Mouse (Mus musculus): ENCODE results near the gene Atp8a1. TPM values are rescaled to one million over a fixed set of nuclear protein-coding genes. Genes with fewer than 3 reads are reported as not detected.

The Atp8a1 gene
- polyA plus RNA-seq, 1 experiment from 2014 or later: 45.2 TPM

DNA sequence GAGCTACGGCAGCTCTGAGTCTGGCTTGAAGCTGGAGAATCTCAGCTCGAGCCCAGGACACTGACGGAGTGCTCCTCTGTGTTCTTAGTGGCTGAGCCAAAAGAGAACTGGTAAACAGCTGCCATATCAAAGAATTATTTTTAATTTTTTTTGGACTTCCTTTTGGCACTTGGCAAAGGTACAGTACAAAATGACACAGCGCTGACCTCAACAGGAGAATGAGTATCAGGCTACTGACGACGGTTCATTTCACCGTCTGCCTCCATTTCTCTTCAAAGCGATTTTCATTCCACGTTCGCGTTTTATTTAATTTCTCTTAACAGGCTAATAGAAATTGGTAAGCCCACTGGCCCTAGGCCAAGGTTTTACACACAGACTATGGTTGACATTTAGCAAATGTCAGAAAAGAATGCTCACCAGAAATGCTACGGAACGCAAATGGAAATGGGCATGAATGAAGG is 177.8 kb downstream of the Atp8a1 start:
- no peaks in the 10 kb centered on the region for H3K4me1 ChIP-seq (replicated peaks)
- no peak for ATAC-seq (ENCODE audit: low read depth)
- WGBS (ENCODE audit: insufficient replicate concordance): 86% methylated on average over 13 of the region's 13 CpGs
- H3K4me3 ChIP-seq (replicated peaks): no peak overlapping the region
- H3K27me3 ChIP-seq: no peaks in the 10 kb centered on the region
- H3K36me3 ChIP-seq: peaks cover 80% of the 10 kb centered on the region
- H3K27ac ChIP-seq: no peak overlapping the region
- H3K4me2 ChIP-seq: no peak overlapping the region
- H3K9me3 ChIP-seq (replicated peaks): no peaks in the 10 kb centered on the region
- no peak overlapping the region for H3K9ac ChIP-seq
- no peak for DNase-seq

DNA sequence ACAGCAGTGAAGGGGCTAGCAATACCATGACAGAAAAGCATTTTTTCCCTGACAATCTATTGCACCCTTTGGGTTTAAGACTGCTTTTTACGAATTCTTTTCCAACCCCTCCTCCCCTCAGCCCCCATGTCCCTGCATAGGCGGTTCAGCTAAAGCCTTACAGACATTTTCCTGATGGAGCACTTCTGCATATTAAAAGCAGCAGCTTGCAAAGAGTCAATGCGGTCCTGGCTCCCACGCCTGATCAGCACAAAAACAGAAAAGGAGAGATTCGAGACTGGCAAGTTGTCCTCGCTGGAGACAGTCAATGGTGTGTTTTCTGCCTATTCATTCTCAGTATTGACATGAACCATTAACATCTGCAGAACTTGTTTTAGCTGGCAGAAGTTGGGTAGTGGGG is 184.5 kb downstream of the Atp8a1 start:
- 76% methylated on average over 6 of the region's 6 CpGs for WGBS (ENCODE audit: insufficient replicate concordance)
- H3K27ac ChIP-seq: no peak overlapping the region
- no peaks in the 10 kb centered on the region for H3K27me3 ChIP-seq
- no peak for DNase-seq
- H3K4me1 ChIP-seq (replicated peaks): no peaks in the 10 kb centered on the region
- H3K4me2 ChIP-seq: no peak overlapping the region
- H3K4me3 ChIP-seq (replicated peaks): no peak overlapping the region
- H3K9ac ChIP-seq: no peak overlapping the region
- H3K9me3 ChIP-seq (replicated peaks): no peaks in the 10 kb centered on the region
- H3K36me3 ChIP-seq: peaks cover 74% of the 10 kb centered on the region
- no peak for ATAC-seq (ENCODE audit: low read depth)

DNA sequence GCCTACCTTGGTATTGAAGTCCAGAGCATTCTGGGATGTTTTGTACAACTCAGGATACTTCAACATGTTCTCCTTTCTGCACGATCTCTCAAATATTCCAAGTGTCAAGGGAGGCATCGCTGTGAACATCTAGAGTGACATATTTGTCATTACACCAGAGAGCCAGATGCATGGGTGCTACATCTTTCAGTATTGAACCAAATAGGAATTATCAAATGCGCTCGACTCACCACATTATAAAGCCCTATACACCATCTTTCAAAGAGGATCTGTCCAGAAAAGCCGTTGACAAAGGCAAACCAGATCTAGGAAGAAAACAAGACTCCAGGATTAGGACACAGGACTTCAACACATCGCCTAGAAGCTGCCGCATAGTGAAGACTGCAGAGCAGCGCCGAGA is 187.4 kb downstream of the Atp8a1 start:
- no peak for DNase-seq
- ATAC-seq (ENCODE audit: low read depth): no peak
- WGBS (ENCODE audit: insufficient replicate concordance): 93% methylated on average over 9 of the region's 9 CpGs
- no peak overlapping the region for H3K27ac ChIP-seq
- no peaks in the 10 kb centered on the region for H3K4me1 ChIP-seq (replicated peaks)
- H3K4me3 ChIP-seq (replicated peaks): no peak overlapping the region
- no peaks in the 10 kb centered on the region for H3K27me3 ChIP-seq
- H3K9ac ChIP-seq: no peak overlapping the region
- peaks cover 70% of the 10 kb centered on the region for H3K36me3 ChIP-seq
- H3K9me3 ChIP-seq (replicated peaks): no peaks in the 10 kb centered on the region
- H3K4me2 ChIP-seq: no peak overlapping the region

DNA sequence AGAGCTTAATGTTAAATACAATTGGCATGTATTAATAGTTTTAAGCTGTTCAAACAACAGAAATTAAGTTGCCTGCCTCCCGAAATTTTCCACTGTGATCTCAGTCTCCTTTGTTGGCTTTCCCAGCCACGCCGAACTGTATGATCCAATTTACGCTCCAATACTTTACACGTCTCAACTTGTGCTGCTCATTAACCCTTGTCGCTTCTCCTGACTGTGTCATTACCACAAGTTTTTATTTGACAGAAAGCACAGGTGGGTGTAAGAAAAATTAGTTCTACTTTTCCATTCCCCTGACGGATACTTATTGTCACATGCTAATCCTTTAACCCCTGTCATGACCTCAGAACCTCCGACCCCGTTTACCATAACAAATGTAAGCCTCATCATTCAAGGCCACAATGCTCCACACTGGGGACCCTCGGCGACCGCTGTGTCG is 190.4 kb downstream of the Atp8a1 start:
- no peak overlapping the region for H3K9ac ChIP-seq
- DNase-seq: no peak
- no peaks in the 10 kb centered on the region for H3K27me3 ChIP-seq
- 87% methylated on average over 13 of the region's 13 CpGs for WGBS (ENCODE audit: insufficient replicate concordance)
- no peaks in the 10 kb centered on the region for H3K4me1 ChIP-seq (replicated peaks)
- no peak overlapping the region for H3K4me2 ChIP-seq
- ATAC-seq (ENCODE audit: low read depth): no peak
- H3K27ac ChIP-seq: no peak overlapping the region
- peaks cover 73% of the 10 kb centered on the region for H3K36me3 ChIP-seq
- H3K9me3 ChIP-seq (replicated peaks): no peaks in the 10 kb centered on the region
- H3K4me3 ChIP-seq (replicated peaks): no peak overlapping the region

DNA sequence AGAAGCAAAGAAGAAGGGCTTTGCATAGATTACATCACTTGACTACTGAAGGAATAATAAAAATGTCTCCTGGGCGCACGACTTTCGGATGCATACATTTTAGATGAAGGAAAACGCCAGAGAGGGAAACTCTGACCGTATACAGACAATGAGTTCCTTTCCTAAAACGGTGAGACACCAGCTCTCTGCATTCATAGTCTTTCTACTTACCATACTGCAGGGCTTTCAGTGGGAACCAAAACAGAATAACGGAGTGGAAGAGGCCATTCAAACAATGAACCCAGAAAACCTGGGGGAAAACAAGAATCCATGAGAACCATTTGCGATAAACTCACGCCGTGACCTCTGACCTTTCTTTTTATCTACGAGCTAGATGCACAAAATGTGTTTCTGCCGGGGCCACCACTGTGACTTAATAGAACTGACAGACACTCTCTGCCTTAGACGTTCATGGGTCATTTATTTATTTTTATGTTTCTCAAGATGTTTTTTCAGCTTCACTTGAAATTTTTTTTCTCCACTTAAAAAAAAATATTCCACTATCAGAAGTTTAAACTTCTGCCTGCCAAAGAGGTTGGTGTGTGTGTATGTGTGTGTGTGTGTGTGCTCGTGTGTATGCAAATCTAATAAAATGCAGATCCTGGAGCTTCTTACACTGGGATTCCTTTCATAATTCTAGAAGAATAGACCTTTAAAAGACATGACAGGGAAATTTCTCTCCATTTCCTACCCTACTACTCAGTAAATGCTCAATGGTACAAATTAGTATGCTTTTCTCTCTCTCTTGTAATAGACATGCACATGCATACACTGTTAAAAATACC is 191.3 kb downstream of the Atp8a1 start:
- Histone ChIP-seq H3K36me3 (peaks cover 75% of the 10 kb centered on the region), H3K9me3 (replicated peaks) (no peaks in the 10 kb centered on the region), H3K4me2 (no peak overlapping the region), H3K4me1 (replicated peaks) (no peaks in the 10 kb centered on the region), H3K27ac (no peak overlapping the region), H3K4me3 (replicated peaks) (no peak overlapping the region), H3K9ac (no peak overlapping the region), H3K27me3 (no peaks in the 10 kb centered on the region)
- no peak for DNase-seq
- 86% methylated on average over 14 of the region's 14 CpGs for WGBS (ENCODE audit: insufficient replicate concordance)
- ATAC-seq (ENCODE audit: low read depth): no peak

DNA sequence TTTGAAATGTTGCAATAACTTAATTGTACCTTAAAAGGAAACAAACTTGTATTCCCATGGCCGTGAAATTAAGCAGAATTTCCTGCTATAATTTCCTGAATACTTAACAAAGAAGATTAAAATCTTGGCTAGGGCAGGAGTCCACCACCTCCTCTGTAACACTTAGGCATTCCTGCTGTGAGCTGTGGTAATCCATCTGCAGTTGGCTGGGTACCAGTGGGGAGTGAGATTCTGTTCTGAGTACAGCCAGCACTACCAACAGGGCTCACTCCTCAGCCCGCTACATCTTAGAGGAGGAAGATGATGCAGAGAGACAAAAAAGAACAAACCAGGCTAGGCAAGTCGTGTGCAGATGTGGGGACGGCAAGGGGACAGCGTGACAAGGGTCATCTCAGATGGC is 192.7 kb downstream of the Atp8a1 start:
- DNase-seq: no peak
- no peaks in the 10 kb centered on the region for H3K4me1 ChIP-seq (replicated peaks)
- no peak overlapping the region for H3K4me2 ChIP-seq
- peaks cover 83% of the 10 kb centered on the region for H3K36me3 ChIP-seq
- H3K27me3 ChIP-seq: no peaks in the 10 kb centered on the region
- no peaks in the 10 kb centered on the region for H3K9me3 ChIP-seq (replicated peaks)
- ATAC-seq (ENCODE audit: low read depth): no peak
- no peak overlapping the region for H3K27ac ChIP-seq
- 93% methylated on average over 5 of the region's 5 CpGs for WGBS (ENCODE audit: insufficient replicate concordance)
- H3K9ac ChIP-seq: no peak overlapping the region
- no peak overlapping the region for H3K4me3 ChIP-seq (replicated peaks)

DNA sequence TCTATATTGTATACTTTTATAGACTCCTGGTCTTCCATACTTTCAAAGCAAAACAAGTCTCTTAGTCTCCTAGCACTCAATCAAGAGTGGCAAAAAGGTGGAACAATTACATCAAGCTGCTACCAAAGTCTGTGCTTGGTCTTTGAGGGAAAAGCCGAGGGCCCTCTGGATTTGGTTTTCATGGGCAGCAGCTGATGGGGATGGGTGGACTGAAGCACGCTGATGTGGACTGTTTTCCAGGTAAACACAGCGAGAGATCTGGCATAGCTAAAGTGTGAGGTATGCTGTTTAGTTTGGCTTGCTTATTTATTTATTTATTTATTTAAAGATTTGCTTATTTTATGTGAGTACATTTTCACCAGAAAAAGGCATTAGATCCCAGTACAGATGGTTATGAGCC is 193.7 kb downstream of the Atp8a1 start:
- Histone ChIP-seq H3K9me3 (replicated peaks) (no peaks in the 10 kb centered on the region), H3K9ac (no peak overlapping the region), H3K4me1 (replicated peaks) (no peaks in the 10 kb centered on the region), H3K27me3 (no peaks in the 10 kb centered on the region), H3K36me3 (peaks cover 83% of the 10 kb centered on the region), H3K4me3 (replicated peaks) (no peak overlapping the region), H3K4me2 (no peak overlapping the region), H3K27ac (no peak overlapping the region)
- DNase-seq (no peak), ATAC-seq (ENCODE audit: low read depth) (no peak)
- 89% methylated on average over 3 of the region's 3 CpGs for WGBS (ENCODE audit: insufficient replicate concordance)

DNA sequence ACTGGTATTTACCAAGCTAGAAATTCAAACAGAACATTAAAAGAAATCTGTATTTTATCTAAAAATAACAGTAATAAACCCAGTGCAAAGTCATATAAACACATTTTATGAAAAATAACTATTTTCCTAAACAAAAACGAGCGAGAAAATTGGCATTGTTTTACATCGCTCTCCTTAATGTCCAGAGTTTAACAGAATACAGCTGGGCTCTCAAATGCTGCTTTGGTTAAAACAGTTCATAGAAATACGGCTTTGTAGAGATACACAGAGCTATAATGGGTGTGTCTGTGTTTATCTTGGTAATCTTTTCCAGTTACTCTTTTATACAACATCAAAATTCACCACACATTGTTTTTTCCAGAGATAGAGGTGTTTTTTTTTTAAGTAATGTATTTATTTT is 194.8 kb downstream of the Atp8a1 start:
- DNase-seq: no peak
- Histone ChIP-seq H3K4me2 (no peak overlapping the region), H3K4me1 (replicated peaks) (no peaks in the 10 kb centered on the region), H3K36me3 (peaks cover 89% of the 10 kb centered on the region), H3K4me3 (replicated peaks) (no peak overlapping the region), H3K27me3 (no peaks in the 10 kb centered on the region), H3K9me3 (replicated peaks) (no peaks in the 10 kb centered on the region), H3K27ac (no peak overlapping the region), H3K9ac (no peak overlapping the region)
- ATAC-seq (ENCODE audit: low read depth): no peak
- WGBS (ENCODE audit: insufficient replicate concordance): 81% methylated on average over 4 of the region's 4 CpGs

DNA sequence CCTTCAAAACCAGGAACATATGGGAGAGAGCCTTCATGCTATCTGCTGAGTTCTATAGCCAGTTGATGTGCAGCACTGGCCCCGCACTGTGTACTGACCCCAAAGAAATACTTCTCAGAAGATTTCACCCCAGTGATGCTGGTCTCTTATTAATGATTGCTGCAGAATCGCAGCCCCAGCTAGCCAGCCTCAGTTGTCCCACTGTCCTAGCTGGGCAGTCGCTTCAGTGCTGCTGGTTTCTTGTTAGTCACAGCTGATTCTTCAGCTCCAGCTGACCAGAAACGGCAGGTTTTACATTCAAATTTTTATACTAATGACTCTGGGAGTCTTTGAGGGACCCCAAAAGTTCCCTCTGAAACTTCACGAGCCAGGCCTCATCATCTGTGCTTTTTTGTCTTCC is 197.2 kb downstream of the Atp8a1 start:
- no peaks in the 10 kb centered on the region for H3K9me3 ChIP-seq (replicated peaks)
- no peak overlapping the region for H3K4me3 ChIP-seq (replicated peaks)
- H3K4me2 ChIP-seq: no peak overlapping the region
- no peak overlapping the region for H3K9ac ChIP-seq
- no peak overlapping the region for H3K27ac ChIP-seq
- no peaks in the 10 kb centered on the region for H3K4me1 ChIP-seq (replicated peaks)
- no peak for DNase-seq
- no peak for ATAC-seq (ENCODE audit: low read depth)
- 82% methylated on average over 5 of the region's 5 CpGs for WGBS (ENCODE audit: insufficient replicate concordance)
- no peaks in the 10 kb centered on the region for H3K27me3 ChIP-seq
- H3K36me3 ChIP-seq: peaks cover 92% of the 10 kb centered on the region

DNA sequence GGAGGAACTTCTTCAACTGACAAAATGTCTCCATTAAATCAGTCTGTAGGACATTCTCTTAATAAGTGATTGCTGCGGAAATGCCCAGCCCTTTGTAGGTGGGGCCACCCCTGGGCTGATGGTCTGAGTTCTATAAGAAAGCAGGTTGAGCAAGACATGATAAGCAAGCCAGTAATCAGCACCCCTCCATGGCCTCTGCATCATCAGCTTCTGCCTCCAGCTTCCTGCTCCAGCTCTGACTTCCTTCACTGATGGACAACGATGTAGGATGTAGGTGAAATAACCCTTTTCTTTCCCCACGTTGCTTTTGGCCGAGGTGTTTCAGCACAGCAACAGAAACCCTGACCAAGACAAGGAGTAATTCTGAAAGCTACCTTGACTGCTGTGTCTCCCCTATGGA is 198.1 kb downstream of the Atp8a1 start:
- whole genome bisulfite sequencing (ENCODE audit: insufficient replicate concordance): 77% methylated on average over 4 of the region's 4 CpGs
- peaks cover 92% of the 10 kb centered on the region for H3K36me3 ChIP-seq
- no peak overlapping the region for H3K4me3 ChIP-seq (replicated peaks)
- H3K4me1 ChIP-seq (replicated peaks): no peaks in the 10 kb centered on the region
- ATAC-seq (ENCODE audit: low read depth): no peak
- no peak overlapping the region for H3K4me2 ChIP-seq
- no peaks in the 10 kb centered on the region for H3K9me3 ChIP-seq (replicated peaks)
- H3K27me3 ChIP-seq: no peaks in the 10 kb centered on the region
- no peak for DNase-seq
- H3K27ac ChIP-seq: no peak overlapping the region
- no peak overlapping the region for H3K9ac ChIP-seq

DNA sequence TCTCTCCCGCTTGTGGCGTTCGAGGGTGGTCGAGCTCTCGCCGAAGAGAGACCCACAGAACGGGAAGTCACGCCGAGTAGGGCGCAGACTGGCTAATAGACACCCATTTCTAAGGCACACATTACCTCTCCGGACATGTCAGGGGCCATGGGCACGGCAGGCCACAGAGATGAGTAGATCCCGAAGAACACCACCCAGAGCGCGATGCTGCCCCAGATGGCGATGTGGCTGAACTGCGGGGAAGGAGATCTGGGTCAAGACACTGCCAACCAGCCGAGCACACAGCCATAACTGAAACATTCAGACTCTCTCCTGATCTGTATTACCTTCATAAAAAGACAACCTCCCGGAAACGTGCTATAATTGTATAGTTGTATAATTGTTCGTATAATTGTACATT is 199.7 kb downstream of the Atp8a1 start:
- Histone ChIP-seq H3K4me1 (replicated peaks) (no peaks in the 10 kb centered on the region), H3K36me3 (peaks cover 86% of the 10 kb centered on the region), H3K4me2 (no peak overlapping the region), H3K9ac (no peak overlapping the region), H3K27me3 (no peaks in the 10 kb centered on the region), H3K9me3 (replicated peaks) (no peaks in the 10 kb centered on the region), H3K27ac (no peak overlapping the region), H3K4me3 (replicated peaks) (no peak overlapping the region)
- DNase-seq: no peak
- 84% methylated on average over 21 of the region's 21 CpGs for WGBS (ENCODE audit: insufficient replicate concordance)
- ATAC-seq (ENCODE audit: low read depth): no peak
